Mouse (Mus musculus): ENCODE data around the gene Rcc1l. TPM values are rescaled to one million over a fixed set of nuclear protein-coding genes. Genes with fewer than 3 reads are reported as not detected.

Rcc1l gene
- polyA plus RNA-seq, 1 experiment from 2014 or later = 11.4 TPM

DNA sequence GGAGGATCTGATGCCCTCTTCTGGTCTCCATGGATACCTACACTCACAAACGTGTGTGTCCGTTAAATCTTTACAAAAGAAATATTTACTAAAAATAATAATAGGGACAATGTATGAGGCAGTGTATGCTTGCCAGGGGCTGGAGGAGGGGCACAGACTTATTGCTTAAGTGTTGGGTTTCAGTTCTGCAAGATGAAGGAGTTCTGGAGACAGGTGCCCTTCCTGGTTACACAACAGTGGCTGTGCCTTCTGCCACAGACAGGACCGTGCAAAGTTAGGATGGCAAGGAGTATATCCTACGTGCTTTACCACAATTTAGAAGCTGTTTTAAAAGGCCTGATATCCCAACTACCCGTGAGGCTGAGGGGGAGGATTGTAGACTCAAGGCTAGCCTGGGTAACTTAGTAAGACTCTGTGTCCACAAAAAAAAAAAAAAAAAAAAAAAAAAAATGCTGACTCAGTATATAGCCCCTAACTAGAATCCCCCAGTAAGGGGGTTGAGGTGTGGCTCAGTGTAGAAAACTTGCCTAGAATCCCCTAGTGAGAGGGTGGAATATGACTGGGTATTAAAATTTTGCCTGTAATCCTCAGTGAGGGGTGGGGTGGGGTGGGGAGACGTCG lies 60.8 kb downstream of the Rcc1l start:
- WGBS = 82% methylated on average over 7 of the region's 7 CpGs
- TF ChIP-seq CTCF (IDR thresholded peaks at IDR 0.05) (no peak), EP300 (IDR thresholded peaks at IDR 0.05) (no peak)
- no peaks in the 10 kb centered on the region for H3K4me1 ChIP-seq (ENCODE audit: insufficient read depth, low read depth, low read length)
- H3K27ac ChIP-seq (ENCODE audit: low read length) = no peak overlapping the region
- no peak overlapping the region for H3K4me2 ChIP-seq (replicated peaks; ENCODE audit: low read depth, low read length)
- H3K9me3 ChIP-seq (ENCODE audit: low read length) = no peaks in the 10 kb centered on the region
- no peak overlapping the region for H3K9ac ChIP-seq (replicated peaks; ENCODE audit: low read depth)
- no peak overlapping the region for H3K4me3 ChIP-seq (ENCODE audit: low read depth, low read length)
- H3K27me3 ChIP-seq (replicated peaks; ENCODE audit: insufficient read depth, low read length) = no peaks in the 10 kb centered on the region
- DNase-seq (ENCODE audit: low spot score) (no peak), ATAC-seq (no peak)
- no peaks in the 10 kb centered on the region; the same call in 1 of the 2 replicates for H3K36me3 ChIP-seq (ENCODE audit: insufficient read depth, low read length)

DNA sequence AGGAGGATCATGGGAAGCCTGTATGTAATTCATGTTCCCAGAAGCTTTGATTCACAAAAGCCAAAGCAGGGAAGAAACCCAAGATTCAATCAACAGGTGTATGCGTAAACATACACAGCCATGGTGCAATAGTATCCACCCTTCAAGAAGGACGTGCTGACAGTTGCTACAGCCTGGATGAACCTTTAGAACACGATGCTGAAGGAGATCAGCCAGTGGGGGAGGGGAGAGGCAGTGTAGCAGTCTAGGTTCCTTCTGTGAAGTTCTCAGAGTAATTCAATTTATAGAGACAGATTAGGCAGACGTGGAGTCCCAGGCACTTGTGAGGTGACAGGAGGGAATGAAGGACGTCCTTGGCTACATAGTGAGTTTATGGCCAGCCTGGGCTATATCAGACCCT lies 61.6 kb downstream of the Rcc1l start:
- Histone ChIP-seq H3K27ac (ENCODE audit: low read length) (no peak overlapping the region), H3K9ac (replicated peaks; ENCODE audit: low read depth) (no peak overlapping the region), H3K4me3 (ENCODE audit: low read depth, low read length) (no peak overlapping the region), H3K36me3 (ENCODE audit: insufficient read depth, low read length) (no peaks in the 10 kb centered on the region; the same call in 1 of the 2 replicates), H3K27me3 (replicated peaks; ENCODE audit: insufficient read depth, low read length) (no peaks in the 10 kb centered on the region), H3K4me1 (ENCODE audit: insufficient read depth, low read depth, low read length) (no peaks in the 10 kb centered on the region), H3K4me2 (replicated peaks; ENCODE audit: low read depth, low read length) (no peak overlapping the region), H3K9me3 (ENCODE audit: low read length) (no peaks in the 10 kb centered on the region)
- WGBS = 73% methylated on average over 5 of the region's 5 CpGs
- TF ChIP-seq EP300 (IDR thresholded peaks at IDR 0.05) (no peak), CTCF (IDR thresholded peaks at IDR 0.05) (no peak)
- DNase-seq (ENCODE audit: low spot score) = no peak
- ATAC-seq = no peak

DNA sequence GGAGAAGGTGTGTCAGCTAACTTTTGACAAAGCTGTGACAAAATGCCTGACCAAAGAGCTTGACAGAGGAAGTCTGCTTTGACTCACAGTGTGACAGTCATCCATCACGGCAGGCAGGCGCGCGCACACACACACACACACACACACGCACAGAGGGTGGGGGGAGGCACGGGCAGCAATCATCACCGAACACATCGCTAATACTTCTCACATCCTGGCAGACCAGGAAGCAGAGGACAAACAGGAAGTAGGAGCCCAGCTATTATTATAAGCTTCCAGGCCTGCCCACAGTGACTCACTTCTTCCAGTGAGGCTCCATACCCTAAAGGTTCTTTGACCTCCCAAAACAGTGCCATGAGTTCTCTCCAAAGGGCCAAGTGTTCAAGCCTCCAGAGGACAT lies 70.7 kb downstream of the Rcc1l start:
- DNase-seq (ENCODE audit: low spot score) (peak; percentile 49), ATAC-seq (peak; percentile 65)
- Histone ChIP-seq H3K9me3 (ENCODE audit: low read length) (no peaks in the 10 kb centered on the region), H3K9ac (replicated peaks; ENCODE audit: low read depth) (no peak overlapping the region), H3K4me1 (ENCODE audit: insufficient read depth, low read depth, low read length) (no peaks in the 10 kb centered on the region; the same call in 1 of the 2 replicates), H3K36me3 (ENCODE audit: insufficient read depth, low read length) (no peaks in the 10 kb centered on the region; the same call in 1 of the 2 replicates), H3K4me3 (ENCODE audit: low read depth, low read length) (no peak overlapping the region), H3K27ac (ENCODE audit: low read length) (no peak overlapping the region), H3K4me2 (replicated peaks; ENCODE audit: low read depth, low read length) (no peak overlapping the region), H3K27me3 (replicated peaks; ENCODE audit: insufficient read depth, low read length) (no peaks in the 10 kb centered on the region)
- 54% methylated on average over 8 of the region's 8 CpGs for WGBS
- TF ChIP-seq EP300 (IDR thresholded peaks at IDR 0.05) (peak; percentile 13; the same call in 1 of the 2 replicates), CTCF (IDR thresholded peaks at IDR 0.05) (no peak)

DNA sequence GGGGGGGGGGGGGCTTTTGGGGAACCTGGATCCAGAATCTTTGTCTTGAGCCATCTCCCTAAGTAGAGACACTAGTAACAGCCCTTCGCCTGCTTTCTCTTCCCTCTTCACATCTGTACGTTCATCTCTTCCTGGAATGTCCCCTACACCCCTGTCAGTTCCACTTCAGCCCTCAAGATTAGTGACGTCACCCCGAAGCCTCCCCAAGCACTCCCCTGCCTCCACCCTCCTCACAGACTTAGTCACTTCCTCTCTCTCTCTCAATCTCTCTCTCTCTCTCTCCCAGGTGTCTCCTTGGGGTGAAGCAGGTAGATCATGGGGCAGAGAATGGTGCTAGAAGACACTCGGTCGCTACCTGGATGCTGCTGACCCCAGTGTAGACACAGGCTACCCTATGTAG lies 73.9 kb downstream of the Rcc1l start:
- DNase-seq (ENCODE audit: low spot score) = peak; percentile 40
- no peak for ATAC-seq
- no peaks in the 10 kb centered on the region; the same call in 1 of the 2 replicates for H3K4me1 ChIP-seq (ENCODE audit: insufficient read depth, low read depth, low read length)
- TF ChIP-seq EP300 (IDR thresholded peaks at IDR 0.05) (no peak), CTCF (IDR thresholded peaks at IDR 0.05) (no peak)
- H3K27ac ChIP-seq (ENCODE audit: low read length) = no peak overlapping the region
- H3K4me3 ChIP-seq (ENCODE audit: low read depth, low read length) = no peak overlapping the region
- WGBS = 46% methylated on average over 6 of the region's 6 CpGs
- no peaks in the 10 kb centered on the region for H3K27me3 ChIP-seq (replicated peaks; ENCODE audit: insufficient read depth, low read length)
- H3K9me3 ChIP-seq (ENCODE audit: low read length) = no peaks in the 10 kb centered on the region
- no peaks in the 10 kb centered on the region for H3K36me3 ChIP-seq (ENCODE audit: insufficient read depth, low read length)
- H3K9ac ChIP-seq (replicated peaks; ENCODE audit: low read depth) = no peak overlapping the region
- H3K4me2 ChIP-seq (replicated peaks; ENCODE audit: low read depth, low read length) = no peak overlapping the region

DNA sequence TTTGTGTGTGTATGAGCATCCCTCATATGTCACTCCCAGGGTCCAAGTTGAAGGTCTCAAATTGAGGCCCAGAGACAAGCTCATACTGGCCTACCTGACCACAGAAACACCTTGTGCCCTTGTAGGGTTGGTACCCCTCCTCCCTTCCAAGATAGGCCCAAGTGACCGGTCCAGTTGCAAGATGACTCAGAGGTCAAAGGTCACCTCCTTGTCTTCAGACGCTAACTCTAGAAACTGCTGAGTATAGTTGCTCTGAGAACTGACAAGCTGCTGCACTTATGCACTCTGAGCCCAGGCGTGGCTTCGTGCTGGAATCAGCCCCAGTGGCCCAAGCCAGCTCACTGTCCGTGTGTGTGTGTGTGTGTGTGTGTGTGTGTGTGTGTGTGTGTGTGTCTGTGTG lies 74.7 kb downstream of the Rcc1l start:
- H3K4me1 ChIP-seq (ENCODE audit: insufficient read depth, low read depth, low read length) = no peaks in the 10 kb centered on the region; the same call in 1 of the 2 replicates
- peak; percentile 21; the same call in 1 of the 2 replicates for ATAC-seq
- WGBS = 24% methylated on average over 5 of the region's 5 CpGs
- DNase-seq (ENCODE audit: low spot score) = peak; percentile 56
- no peak for TF ChIP-seq CTCF (IDR thresholded peaks at IDR 0.05)
- TF ChIP-seq EP300 (IDR thresholded peaks at IDR 0.05) = no peak
- no peak overlapping the region for H3K27ac ChIP-seq (ENCODE audit: low read length)
- H3K36me3 ChIP-seq (ENCODE audit: insufficient read depth, low read length) = no peaks in the 10 kb centered on the region
- H3K4me3 ChIP-seq (ENCODE audit: low read depth, low read length) = no peak overlapping the region
- H3K9ac ChIP-seq (replicated peaks; ENCODE audit: low read depth) = no peak overlapping the region
- no peaks in the 10 kb centered on the region for H3K9me3 ChIP-seq (ENCODE audit: low read length)
- no peak overlapping the region for H3K4me2 ChIP-seq (replicated peaks; ENCODE audit: low read depth, low read length)
- H3K27me3 ChIP-seq (replicated peaks; ENCODE audit: insufficient read depth, low read length) = no peaks in the 10 kb centered on the region

DNA sequence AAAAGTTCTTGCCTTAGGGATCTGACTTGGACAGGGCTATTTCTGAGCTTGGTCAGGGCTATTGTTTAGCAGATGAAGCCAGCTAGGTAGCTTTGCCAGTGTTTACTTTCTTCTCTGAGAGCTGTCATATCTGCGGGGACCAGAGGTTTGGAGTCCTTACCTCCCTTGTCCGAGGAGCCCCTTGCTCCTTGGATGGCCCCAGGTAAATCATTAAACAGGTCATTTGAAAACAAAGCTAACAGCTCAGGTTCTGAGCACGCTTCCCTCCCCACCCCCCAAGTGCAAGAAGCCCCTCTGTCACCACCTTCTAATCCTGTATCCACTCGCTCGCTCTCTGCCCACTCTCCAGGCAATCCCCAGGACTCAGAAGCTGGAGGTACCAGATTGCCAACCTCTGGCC lies 75.3 kb downstream of the Rcc1l start:
- H3K4me3 ChIP-seq (ENCODE audit: low read depth, low read length) = no peak overlapping the region
- ATAC-seq (no peak), DNase-seq (ENCODE audit: low spot score) (no peak)
- no peaks in the 10 kb centered on the region for H3K27me3 ChIP-seq (replicated peaks; ENCODE audit: insufficient read depth, low read length)
- no peak overlapping the region for H3K4me2 ChIP-seq (replicated peaks; ENCODE audit: low read depth, low read length)
- H3K4me1 ChIP-seq (ENCODE audit: insufficient read depth, low read depth, low read length) = no peaks in the 10 kb centered on the region; the same call in 1 of the 2 replicates
- H3K27ac ChIP-seq (ENCODE audit: low read length) = no peak overlapping the region
- WGBS = 60% methylated on average over 5 of the region's 5 CpGs
- H3K9me3 ChIP-seq (ENCODE audit: low read length) = no peaks in the 10 kb centered on the region
- no peak overlapping the region for H3K9ac ChIP-seq (replicated peaks; ENCODE audit: low read depth)
- H3K36me3 ChIP-seq (ENCODE audit: insufficient read depth, low read length) = no peaks in the 10 kb centered on the region
- TF ChIP-seq EP300 (IDR thresholded peaks at IDR 0.05) (no peak), CTCF (IDR thresholded peaks at IDR 0.05) (no peak)
